Mouse (Mus musculus): ENCODE measurements around the gene Gm11236.
"Not testable (repeated sequence)": the region's sequence is repeated elsewhere in the genome, so short reads cannot be mapped to it uniquely, and the experiment has no call there.

- not testable (repeated sequence) for TF ChIP-seq CTCF (IDR thresholded peaks at IDR 0.05; ENCODE audit: extremely low read depth, insufficient read depth, insufficient read length, insufficient replicate concordance); POLR2A (IDR thresholded peaks at IDR 0.05; ENCODE audit: low read depth, low read length)
Measured at GRCm38 (mm10) chr4:73683216-73683615, 45.3 kb downstream of the Gm11236 start, which contains the start of gene Gm428.
